Mouse (Mus musculus) adrenal gland, adult 2 months (tissue): ENCODE results near the gene Capn5. TPM values are rescaled to one million over a fixed set of nuclear protein-coding genes. Genes with fewer than 3 reads are reported as not detected.

Experiments
- DNase-seq: peaks from one replicate; pipeline ENCODE4 v3.0.0; 2021
- polyA plus RNA-seq: library from polyadenylated mRNA; depleted of rRNA; stranded (reverse); fragments of >200 nt; gene quantifications from 2 replicates; pipeline ENCODE4 v1.2.3, GENCODE M21; 2012
- total RNA-seq, 2 experiments: library from RNA; stranded (reverse); gene quantifications; 2 replicates each; pipeline ENCODE4 v1.2.3; 2021

Gene Capn5
- total and polyA plus RNA-seq, 3 experiments: 4.1 to 8.4 (median 6.1) TPM

- peak; percentile 48 for DNase-seq
These were observed 29.2 kb downstream of the Capn5 start for GRCm38 (mm10) chr7:98148721-98149407.

GRCm38 (mm10) chr7:98147766-98148165, 30.3 kb downstream of the Capn5 start:
- peak; percentile 80 for DNase-seq

GRCm38 (mm10) chr7:98146447-98146845, 31.6 kb downstream of the Capn5 start:
- DNase-seq: peak; percentile 46

- peak; percentile 61 for DNase-seq
These were observed 32.1 kb downstream of the Capn5 start for GRCm38 (mm10) chr7:98145842-98146446.

- DNase-seq: no peak
These were observed 32.7 kb downstream of the Capn5 start, which contains the start of gene Omp for GRCm38 (mm10) chr7:98145402-98145801. Gene Omp (minus strand): TSS chr7:98145502.

GRCm38 (mm10) chr7:98142648-98143047, 35.4 kb downstream of the Capn5 start:
- no peak for DNase-seq

- no peak for DNase-seq
These were observed 35.8 kb downstream of the Capn5 start for GRCm38 (mm10) chr7:98142247-98142646.

GRCm38 (mm10) chr7:98141206-98141605, 36.9 kb downstream of the Capn5 start:
- DNase-seq: no peak

GRCm38 (mm10) chr7:98140597-98140996, 37.5 kb downstream of the Capn5 start:
- DNase-seq: no peak

- DNase-seq: peak; percentile 56
These were observed 38.9 kb downstream of the Capn5 start for GRCm38 (mm10) chr7:98139216-98139615.

- peak; percentile 57 for DNase-seq
These were observed 40.1 kb downstream of the Capn5 start for GRCm38 (mm10) chr7:98137995-98138394.

GRCm38 (mm10) chr7:98137583-98137982, 40.5 kb downstream of the Capn5 start:
- DNase-seq: no peak

- DNase-seq: no peak
These were observed 46.3 kb downstream of the Capn5 start for GRCm38 (mm10) chr7:98131751-98132150.

GRCm38 (mm10) chr7:98125473-98125872, 52.6 kb downstream of the Capn5 start:
- DNase-seq: no peak

- DNase-seq: peak; percentile 55
These were observed 53.4 kb downstream of the Capn5 start for GRCm38 (mm10) chr7:98124701-98125100.

GRCm38 (mm10) chr7:98121673-98122072, 56.4 kb downstream of the Capn5 start:
- DNase-seq: peak; percentile 65

- peak; percentile 87 for DNase-seq
These were observed 56.8 kb downstream of the Capn5 start for GRCm38 (mm10) chr7:98121241-98121640.

GRCm38 (mm10) chr7:98120325-98120724, 57.7 kb downstream of the Capn5 start:
- peak; percentile 78 for DNase-seq

- no peak for DNase-seq
These were observed 58.2 kb downstream of the Capn5 start for GRCm38 (mm10) chr7:98119961-98120232.

- peak; percentile 95 for DNase-seq
These were observed 58.7 kb downstream of the Capn5 start, which contains the start of gene Myo7a for GRCm38 (mm10) chr7:98119179-98119960. Gene Myo7a (minus strand): TSS chr7:98119524.

GRCm38 (mm10) chr7:98117012-98117660, 60.9 kb downstream of the Capn5 start:
- DNase-seq: peak; percentile 91

- DNase-seq: no peak
These were observed 63.4 kb downstream of the Capn5 start for GRCm38 (mm10) chr7:98114656-98115055.

- DNase-seq: no peak
These were observed 66.8 kb downstream of the Capn5 start for GRCm38 (mm10) chr7:98111233-98111632.
